Mouse (Mus musculus) neural tube, embryonic 10.5 days (tissue): Measurements from ENCODE around the gene Osbpl9.

Source experiments
- DNase-seq: peaks from one replicate; pipeline ENCODE4 v3.0.0-alpha.2; 2017; ENCODE audit warnings: low spot score; ENCODE audit errors: extremely low spot score

Osbpl9 gene

DNA sequence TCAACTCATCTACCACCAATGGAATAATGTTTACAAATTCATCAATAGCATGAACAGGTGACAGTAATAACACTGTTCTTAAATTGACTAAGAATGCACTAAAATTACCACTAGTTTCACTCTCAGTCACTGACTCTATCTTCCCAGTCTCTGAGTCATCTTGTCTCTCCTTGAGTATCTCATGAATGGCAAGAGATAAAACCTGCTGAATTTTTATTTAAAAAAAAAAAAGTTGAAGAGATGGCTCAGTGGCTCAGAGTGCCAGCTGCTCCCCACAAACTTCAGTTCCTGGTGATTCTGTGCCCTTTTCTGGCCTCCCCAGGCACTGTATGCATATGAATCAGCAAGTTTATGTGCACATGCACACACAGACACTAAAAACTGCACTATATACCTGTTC, 96.8 kb downstream of the Osbpl9 start:
- DNase-seq: no peak

DNA sequence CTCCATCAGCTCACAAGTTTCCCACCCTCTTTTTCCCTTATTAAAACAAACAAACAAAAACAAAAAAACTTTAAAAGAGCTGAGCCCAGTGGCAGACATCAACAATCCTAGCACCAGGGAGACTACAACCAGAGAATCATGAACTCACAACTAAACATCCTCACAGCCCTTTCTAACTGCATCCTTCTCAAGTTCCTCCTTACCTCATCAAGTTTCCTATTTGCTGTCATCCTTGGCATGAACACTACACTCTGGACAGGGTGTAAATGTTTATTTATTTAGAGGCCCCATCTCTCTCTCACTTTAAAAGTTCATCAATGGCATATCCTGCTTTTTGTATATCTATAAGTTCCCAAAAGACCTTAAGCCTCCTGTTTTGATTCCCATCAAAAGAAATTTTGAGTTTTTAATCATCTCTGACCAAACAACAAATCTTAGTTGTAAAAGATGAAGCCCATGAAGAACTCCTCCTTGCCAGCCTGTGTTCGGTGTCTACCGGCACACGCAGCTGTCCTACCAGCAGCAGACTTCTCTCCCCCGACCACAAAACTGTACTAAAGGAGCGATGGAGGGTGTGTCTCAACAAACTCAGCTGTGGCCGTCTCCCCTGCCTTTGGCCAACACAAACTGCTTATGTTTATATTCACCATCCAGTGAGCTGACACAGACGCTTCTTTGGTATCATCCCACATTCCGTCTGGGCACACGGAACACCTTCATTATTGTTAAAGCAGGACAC, 98.8 kb downstream of the Osbpl9 start:
- no peak for DNase-seq

DNA sequence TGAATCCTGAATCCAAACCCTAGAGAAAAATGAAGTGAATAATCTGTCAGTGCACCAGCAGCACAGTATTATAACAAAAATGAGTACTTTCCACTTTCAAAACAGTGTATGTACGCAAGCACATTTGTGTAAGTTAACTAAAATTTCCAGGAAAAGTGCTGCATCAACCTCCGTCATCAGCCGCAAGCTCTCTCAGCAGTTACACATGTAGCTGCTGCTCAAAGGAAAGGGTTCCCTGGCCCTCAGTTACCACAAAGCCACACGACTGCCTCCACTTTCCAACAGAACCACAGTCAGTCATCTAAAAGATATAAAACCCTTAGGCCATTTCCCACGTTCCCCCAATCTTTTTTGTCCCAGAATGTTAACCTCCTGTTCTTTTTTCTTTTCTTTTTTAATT, 99.5 kb downstream of the Osbpl9 start:
- no peak for DNase-seq

DNA sequence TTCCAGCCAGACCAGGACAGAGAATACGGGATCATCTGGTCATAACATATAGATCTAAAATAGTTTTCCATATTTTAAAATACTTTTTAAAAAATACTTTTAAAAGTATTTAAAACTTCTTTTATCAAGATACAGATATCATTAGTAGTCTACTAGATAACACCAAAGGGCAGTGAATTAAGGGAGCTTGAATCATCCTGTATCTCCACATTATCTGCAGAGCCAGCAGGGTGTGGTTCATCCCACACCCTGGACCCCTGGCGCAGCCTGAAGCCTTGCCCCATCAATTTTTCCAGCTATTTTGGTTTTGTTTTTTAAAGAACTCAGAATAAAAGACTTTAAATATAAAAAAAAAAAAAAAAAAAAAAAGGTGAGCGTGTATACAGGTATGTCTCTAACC, 103.2 kb downstream of the Osbpl9 start:
- DNase-seq: no peak

DNA sequence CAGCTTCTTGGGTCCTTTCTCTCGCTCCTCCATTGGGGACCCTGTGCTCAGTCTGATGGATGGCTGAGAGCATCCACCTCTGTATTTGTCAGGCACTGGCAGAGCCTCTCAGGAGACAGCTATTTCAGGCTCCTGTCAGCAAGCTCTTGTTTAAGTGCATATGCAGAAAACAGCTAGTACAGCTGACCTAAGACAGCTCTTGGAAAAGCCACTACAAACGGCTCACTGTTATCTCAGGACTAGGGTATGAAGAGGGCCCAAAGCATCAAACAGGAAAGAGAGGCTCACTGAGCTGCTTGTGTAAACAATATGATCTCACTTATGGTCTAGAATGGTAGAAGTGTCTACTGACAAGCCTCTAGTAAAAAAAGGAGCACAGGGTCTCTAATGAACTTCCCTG, 107.8 kb downstream of the Osbpl9 start:
- no peak for DNase-seq

DNA sequence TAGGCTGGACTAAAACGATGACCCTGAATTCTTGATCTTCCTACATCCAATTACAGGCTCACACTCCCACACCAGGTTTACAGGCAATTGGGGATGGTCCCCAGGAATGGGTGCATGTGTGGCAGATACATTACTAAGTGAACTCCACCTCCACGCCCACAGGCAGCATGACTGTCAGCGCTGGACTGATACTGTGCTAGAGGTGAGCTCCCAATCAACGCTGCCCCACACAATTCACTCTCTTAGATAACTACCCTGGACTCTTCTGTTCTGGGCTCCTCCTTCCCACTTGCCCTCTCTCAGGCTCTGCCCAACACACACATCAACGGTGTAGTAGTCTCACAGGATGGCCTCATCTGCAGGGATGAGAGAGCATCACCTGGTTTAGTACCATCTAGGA, 109.7 kb downstream of the Osbpl9 start:
- DNase-seq: no peak

DNA sequence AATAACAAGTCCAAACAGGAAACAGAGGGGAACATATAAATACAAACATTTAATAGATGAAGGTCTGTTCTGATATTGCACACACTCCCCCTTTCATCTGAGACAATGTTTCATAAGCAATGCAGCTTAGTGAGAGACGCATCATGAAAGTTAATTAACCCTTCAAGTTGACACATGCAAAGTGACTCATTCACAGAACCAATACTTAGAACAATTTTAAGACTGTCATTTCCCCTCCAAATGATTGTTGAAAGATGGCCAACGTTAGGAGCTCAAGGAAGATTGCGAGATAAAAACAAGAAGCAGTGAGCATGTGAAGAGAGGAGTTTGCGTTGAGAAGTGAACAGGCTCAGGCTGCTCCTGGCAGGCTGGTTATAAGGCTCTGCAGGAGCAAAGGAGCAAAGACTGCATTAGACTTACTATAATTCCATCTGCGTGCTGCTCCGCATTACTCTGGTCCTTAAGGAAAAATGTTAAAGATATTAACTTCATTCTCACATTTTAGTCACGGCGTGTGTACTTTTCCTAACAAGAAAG, 110.8 kb downstream of the Osbpl9 start:
- DNase-seq: no peak

DNA sequence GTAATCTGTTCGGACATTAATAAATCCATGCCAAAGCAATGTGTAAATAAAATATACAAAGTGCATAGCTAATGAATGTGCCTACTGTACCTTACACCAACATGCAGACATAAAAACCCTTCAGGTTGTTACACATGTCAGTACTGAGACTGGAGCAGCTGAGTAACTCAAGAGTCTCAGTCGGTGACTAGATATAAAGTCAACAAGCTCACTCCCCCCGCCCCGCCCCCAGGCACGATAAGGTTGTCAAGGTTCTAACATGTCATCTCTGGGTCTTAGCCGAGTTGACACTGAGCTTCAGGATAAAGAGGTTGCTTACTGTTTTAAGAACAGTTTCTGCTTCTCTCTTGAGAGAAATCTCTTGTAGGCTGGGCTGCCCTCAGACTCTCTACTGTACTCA, 112.1 kb downstream of the Osbpl9 start:
- DNase-seq: no peak

DNA sequence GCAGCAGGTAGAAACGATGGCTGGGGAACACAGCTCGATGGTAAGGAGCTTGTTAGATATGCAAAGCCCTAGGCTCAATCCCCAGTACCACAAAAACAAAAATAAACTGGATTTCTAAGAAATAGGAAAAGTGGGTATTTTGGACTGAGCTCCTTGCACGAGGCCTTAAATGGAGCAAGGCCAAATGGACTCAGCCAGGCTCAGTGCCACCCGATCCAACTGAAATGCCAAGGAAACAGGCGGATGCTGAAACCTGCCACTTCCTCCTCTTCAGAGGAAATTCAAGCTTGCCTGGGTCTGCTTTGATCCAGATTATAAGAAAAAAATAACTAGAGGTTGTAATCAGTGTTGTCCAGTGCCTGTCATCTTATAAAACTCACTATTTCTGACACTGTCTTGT, 112.9 kb downstream of the Osbpl9 start:
- DNase-seq: no peak

DNA sequence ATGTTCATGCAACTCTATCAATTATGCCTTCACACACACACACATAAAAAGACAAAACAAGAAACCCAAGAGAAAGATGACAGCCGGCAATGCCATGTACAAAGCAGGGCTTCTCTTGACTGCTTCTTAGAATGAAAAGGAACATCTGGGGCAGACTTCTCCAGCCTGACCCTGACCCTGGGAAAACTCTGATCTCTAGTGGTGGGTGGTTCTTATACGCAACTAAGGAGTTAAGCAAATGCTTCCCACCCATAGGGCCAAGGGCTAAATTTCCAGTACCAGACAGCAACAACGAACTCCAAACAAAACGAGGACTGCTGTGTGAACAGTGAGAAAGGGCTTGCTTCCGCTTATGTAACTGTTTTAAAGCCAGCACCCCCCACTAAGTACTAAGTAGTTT, 122.0 kb downstream of the Osbpl9 start:
- DNase-seq: no peak

DNA sequence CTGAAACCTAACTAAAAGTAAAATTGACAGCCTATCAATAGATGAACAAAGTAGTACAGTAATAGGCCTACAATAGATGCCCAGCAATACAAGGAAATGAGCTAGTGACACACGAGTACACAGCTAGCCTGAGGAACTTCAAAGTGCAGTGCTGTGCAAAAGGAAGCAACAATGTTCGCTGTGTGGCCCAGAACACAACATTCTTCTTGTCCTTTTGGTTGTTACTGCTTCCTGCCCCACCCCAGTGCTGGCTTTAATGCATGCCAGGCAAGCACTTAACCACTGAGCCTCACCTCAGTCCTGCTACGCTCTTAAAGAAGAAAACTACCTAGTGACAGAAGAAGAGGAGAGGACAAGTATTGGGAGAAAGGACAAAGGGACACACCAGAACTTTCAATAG, 122.4 kb downstream of the Osbpl9 start:
- no peak for DNase-seq

DNA sequence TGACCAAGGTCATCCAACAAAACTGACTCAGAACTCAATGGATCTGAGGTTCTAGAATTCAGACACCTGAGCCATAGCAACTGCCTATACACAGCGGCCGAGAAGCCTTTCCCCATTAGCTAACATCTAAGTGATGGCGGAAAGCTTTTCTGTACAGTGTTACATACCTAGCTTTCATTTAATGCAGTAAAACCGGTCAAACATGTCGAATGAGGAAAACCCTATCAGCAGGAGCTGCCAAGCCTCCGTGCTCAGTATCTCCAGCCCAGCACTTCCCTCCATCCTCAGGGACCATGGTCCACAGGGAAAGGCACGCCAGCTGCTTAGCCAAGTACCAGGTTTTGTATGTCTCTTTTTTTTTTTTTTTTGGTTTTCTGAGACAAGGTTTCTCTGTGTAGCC, 123.1 kb downstream of the Osbpl9 start:
- no peak for DNase-seq

DNA sequence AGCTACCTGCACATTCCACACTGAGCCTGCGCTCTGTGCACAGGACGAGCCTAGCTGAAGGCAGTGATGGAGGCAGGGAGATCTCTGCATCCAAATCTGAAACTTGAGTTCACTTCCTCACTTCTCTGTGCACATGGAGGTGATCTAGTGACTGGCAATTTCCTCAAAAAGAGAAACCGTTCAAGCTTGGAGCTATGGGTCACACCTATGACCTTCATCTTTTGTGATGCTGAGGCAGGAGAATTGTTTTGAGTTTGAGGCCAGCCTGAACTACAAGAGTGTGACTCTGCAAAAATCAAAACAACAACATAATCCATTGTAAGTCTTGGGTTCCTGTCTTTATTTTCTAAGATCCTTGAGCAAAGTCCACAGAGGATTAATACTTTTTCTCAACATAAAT, 128.8 kb downstream of the Osbpl9 start:
- DNase-seq: no peak

DNA sequence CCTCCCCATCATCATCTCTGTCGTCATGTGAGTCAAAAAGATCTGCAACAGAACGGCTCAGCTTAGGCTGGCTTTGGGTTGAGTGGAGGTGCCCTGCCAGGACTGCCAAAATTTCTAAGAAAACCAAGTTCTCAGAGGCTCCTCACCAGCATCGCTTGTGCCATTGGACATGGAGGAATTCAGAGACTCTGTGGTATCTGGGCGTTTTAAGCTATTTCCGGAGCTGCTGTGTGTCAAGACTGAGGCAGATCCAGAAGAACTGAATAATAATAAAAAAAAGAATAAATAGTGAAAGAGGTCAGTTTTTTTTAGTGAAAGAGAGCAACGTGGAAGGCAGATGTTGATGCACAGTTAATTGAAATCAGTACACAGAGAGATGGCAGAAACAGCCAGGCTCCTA, 129.2 kb downstream of the Osbpl9 start:
- no peak for DNase-seq

DNA sequence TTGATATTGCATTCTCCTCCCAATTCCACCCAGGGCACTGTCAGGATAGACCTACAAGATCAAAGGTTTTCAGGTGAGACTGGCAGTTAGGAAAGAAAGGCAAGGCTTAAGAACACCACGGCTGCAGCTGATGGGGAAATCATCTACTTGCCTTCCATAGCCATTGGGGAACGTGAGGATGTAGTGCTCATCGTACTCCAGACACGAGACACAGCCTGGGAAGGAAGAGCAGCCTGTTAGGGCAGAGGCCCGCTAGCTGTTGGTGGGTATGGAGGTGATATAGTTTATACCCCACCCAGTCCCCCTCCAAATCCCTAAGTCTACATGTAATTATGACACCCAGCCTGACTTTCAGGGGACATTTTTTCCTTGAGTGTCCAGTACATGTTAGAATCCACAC, 136.4 kb downstream of the Osbpl9 start:
- DNase-seq: no peak

DNA sequence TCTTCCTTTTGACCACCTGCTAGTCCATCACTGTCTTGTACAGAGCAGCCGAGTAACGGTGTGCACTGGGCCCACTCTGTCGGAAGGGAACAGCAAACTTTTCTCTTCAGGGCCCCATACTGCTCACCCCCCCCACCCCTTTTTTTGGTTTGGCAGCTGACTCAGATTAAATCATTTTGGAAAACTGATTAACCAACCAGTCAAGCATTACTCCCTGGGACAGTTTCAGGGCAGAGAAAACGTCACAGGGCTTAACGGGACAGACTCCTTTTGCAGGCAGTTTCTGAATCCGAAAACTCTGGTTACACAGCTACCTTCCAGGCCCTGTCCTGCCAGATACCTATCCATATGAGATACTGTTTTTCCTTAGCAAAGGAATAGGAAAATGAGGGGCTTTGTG, 137.1 kb downstream of the Osbpl9 start:
- DNase-seq: no peak

DNA sequence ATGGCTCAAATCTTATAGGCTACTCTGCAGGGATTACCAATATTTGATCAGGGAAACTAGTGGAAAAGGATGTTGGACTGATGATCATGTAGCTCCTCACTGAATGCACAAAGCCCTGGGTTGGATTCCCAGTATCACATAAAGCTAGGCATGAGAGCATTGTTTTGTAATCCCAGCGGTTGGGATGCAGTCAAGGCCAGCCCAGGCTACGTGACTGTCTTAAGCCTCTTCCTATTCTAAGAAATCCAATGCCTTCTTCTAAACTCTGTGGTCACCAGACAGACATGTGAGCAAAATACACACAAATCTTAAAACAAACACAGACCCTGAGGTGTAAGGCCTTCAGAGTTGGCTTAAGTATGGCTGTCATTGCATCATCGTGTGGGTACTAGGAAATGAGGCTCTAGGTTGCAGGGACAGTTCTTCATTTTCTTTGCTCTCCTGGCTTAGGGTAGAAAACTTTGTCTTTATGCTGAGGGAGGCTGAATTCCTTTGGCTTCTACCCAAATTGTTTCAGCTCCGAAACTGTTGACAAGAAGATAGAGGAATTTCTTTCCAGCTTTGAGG, 142.7 kb downstream of the Osbpl9 start:
- no peak for DNase-seq

DNA sequence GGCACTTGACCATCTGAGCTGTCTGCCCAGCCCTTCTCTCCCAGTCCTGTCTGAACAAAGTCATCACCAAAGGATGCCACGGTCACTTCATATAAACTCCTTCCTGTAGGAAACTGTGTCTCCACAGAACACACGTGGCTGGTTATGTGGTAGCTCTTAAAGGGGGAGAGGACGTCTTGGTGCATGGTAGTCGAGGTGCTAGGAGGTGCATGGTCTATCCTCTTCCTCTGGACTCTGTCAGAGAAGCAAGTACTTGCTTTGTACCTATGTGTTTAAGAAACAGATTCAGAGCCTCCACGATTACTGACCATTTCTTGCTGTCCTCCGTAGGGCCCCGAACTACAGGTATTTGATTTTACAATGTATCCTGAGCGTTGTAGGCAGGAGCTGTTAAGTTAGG, 144.4 kb downstream of the Osbpl9 start:
- DNase-seq: no peak

DNA sequence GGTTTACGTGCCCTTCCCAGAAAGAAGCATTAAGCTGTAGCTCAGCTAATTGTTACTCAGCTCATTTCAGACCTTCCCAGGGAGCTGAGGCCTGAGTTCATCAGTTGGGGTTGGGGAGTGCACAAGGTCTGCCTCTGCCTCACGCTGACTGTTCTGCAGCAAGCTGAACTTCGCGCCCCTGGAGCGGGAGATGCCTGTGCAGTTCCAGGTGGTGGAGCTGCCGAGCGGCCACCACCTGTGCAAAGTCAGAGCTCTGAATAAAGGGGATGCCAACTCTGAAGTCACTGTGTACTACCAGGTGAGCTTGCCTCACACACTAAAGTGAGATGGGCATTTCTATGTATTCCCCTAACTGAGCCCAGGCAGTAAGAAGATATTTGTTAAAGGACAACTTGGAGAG, 145.7 kb downstream of the Osbpl9 start:
- DNase-seq: no peak

DNA sequence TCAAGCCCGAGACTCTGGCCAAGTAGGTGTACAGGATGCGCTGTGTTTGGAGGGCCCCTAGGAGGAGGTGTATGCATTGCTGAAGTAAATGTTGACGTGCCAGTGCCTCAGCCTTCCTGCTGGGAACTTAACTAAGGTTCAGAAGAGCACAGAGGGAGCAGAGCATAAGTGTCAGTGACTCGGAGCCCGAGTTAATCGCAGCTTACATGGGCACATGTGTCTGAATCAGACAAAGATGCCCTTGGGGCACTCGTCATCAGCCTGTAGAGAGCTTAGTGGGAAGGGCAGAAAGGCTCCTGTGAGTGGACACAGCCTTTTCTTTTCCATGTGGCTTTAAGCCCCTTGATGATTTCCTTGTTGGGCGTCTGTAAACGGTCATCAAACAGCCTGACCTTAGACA, 148.1 kb downstream of the Osbpl9 start:
- no peak for DNase-seq

DNA sequence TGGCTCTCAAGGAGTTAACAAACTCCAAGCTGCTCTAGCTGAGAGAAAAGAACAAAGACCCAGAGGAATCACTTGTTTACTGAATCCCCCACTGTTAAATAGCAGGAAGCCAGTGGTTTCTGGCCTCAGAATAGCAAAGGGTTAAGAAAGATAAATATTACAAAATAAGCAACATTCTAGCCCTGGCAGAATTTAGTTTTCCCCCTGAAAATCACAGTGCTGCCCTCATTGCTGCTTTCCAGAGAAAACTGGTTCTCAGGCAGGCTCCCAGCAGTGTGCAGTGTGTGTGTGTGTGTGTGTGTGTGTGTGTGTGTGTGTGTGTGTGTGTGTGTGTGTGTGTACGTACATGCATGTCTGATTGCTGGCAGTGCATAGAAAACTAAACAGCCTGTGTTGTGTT, 149.8 kb downstream of the Osbpl9 start:
- DNase-seq: no peak

DNA sequence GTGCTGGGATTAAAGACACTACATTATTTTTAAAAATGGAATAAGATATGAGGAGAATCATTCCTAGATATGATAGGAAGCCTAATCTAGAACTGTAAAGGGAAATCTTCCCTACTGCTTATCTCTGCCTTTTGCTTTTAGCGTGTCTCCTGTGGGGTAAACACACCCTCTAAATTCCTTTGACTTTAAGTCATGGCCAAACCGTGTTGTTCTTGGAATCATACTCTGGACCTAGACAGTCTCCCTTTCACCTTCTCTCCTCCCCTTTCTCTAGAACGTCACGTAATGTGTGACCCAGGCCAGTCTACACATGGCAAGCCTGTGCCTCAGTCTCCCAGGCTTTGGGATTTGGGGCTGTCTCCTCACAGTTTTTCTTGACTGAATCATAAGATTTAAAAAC, 153.8 kb downstream of the Osbpl9 start:
- DNase-seq: no peak

DNA sequence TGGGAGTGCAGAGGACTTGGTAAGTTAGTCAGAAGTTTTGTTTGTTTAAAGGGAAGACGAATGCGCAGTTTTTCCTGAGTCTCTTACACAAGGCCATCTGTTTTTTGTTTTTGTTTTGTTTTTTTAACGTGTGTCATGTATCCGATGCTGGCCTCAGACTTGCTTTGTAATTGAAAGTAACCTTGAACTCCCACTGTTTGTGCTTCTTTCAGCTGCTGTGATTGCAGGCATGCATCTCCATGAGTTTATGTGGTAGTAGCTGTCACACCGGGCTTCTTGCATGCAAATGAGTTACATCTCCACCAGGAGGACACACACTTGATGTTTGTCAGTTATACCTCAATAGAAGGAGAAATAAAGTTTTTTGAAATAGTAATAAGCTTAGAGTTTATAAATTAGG, 158.3 kb downstream of the Osbpl9 start:
- no peak for DNase-seq
